Mouse (Mus musculus) adrenal gland, adult (tissue): ENCODE measurements at regions not wholly inside any gene's neighbourhood (a gene's known extent, or its start where the extent isn't known, plus 50 kb on each side); places are given as distances from the start of the nearest gene placed in this dataset.

Source experiments
- DNase-seq, 2 experiments: peaks; one replicate each; pipeline ENCODE4 v3.0.0; 2022 to 2023; ENCODE audit warnings: low spot score in 1 of 2; ENCODE audit not compliant: inconsistent age in 2 of 2

DNA sequence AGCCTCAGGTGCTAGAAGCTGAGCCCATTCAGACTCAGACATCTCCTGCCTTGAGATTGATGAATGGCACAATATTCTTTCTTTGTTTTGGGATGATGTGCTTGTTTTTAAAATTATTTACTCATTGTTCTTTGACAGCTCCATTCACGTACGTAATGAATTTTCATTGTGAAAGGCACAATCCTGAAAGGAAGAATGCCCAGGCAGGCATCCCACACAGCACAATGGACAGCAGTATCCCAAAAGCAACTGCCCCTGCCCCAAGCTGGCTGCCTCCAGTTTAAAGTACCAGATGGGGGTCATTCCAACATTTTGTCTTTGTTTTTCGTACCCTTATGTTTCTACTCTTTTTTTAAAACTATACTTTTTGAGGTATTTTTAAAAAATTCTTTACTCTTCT, 210.9 kb upstream of the St8sia2 start:
- no peak for DNase-seq

GRCm38 (mm10) chr7:74200661-74201060, 187.2 kb upstream of the St8sia2 start:
- no peak for DNase-seq

GRCm38 (mm10) chr7:74198796-74199195, 185.3 kb upstream of the St8sia2 start:
- no peak for DNase-seq

- DNase-seq, result peak; percentile 6 to 53
These were observed 171.2 kb upstream of the St8sia2 start for GRCm38 (mm10) chr7:74184661-74185060.

- no peak for DNase-seq
These were observed 160.7 kb upstream of the St8sia2 start for GRCm38 (mm10) chr7:74174206-74174605.

GRCm38 (mm10) chr7:74173230-74173612, 159.7 kb upstream of the St8sia2 start:
- DNase-seq, result no peak

GRCm38 (mm10) chr7:74172504-74173229, 159.2 kb upstream of the St8sia2 start:
- no peak for DNase-seq

- DNase-seq, result no peak
These were observed 138.1 kb upstream of the St8sia2 start for GRCm38 (mm10) chr7:74151590-74151989.

GRCm38 (mm10) chr7:74143236-74143635, 129.7 kb upstream of the St8sia2 start:
- DNase-seq, result no peak

GRCm38 (mm10) chr7:74138169-74138568, 124.7 kb upstream of the St8sia2 start:
- no peak for DNase-seq

DNA sequence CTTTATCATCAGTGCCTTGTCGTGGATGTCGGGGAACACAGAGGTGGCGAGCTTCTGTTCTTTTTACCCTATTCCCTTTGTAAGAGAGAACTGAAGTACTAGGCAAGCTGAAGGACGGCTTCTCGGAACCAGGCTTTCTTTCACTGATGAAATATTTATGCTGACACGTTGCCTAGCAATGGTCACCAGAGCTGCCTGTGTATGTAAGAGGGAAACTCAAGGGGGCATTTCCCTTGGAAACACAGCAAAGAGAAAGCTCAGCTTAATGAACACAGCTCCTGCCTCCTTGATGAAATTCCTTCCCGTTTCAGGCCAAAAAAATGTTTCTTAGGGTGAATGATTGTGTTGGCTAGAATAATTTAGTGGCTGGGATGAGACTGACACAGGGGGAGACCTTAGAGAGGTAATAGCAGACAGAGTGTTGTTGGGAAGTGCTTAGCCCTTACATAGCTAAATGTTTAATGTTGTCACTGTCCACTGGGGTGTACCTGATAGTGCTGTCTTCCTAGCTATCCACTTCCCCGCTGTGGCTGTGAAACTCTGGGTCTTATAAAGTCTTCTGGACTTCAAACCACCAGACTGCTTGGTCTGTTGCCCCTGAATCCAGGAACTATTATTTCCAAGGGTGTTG, 116.8 kb upstream of the St8sia2 start:
- DNase-seq, result no peak

- DNase-seq, result no peak
These were observed 98.6 kb upstream of the St8sia2 start for GRCm38 (mm10) chr7:74112071-74112470.

DNA sequence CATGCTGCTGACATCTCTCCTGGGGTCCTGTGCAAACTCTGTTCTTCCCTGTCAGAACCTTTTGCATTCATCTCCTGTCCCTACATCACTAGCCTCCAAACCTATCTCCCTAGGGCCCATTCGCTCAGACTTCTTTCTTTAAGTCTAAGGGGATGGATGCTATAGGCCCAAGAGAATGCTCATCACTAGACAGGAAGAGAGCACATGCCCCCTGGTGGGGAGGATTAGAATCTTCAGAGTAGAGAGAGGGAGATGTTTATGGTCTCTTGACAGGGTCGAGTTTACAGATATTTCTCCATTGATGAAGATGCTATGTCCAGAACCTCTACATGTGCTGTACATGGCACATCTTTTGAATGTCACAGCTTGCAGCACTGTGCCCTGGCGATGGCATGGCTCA, 94.9 kb upstream of the St8sia2 start:
- peak in 1 of 2 experiments; percentile 31 for DNase-seq

DNA sequence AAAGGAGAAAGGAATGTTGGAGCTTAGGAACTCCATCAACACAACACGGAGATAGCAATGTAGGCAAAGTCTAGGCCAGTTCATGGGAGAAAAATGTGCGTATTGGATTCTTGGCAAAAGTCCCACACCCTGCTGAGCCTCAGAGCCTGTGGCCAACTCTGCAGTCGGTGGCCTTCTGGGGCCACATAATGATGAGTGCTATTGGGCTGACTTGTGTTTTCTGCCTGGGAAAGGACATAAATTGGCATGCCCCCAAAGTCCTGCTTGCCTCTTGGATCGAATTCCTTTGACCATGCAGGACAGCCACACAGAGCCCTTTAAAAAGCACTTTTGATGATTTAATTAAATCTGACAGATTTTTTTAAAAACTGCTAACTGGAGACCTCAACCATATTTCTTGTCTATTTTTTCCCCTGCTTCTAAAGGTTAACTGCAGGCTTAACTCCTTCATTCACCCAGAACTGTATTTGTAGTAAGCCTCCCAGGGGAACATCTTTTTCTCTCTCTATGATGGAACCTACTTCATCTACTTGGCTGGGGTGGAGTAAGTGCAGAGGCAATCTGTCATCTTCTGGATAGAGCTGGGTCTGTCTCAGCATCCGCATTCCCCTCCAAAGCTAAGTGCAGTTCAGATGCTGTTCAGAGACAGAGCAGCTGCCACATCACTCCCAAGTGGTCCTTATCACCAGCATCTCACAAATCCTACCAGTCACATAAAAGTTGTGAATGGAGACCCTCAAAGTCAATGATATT, 93.9 kb upstream of the St8sia2 start:
- peak; percentile 26 to 58 for DNase-seq

GRCm38 (mm10) chr7:74091402-74092025, 78.0 kb upstream of the St8sia2 start:
- no peak for DNase-seq

- DNase-seq, result no peak
These were observed 67.4 kb upstream of the St8sia2 start for GRCm38 (mm10) chr7:74080846-74081235.

DNA sequence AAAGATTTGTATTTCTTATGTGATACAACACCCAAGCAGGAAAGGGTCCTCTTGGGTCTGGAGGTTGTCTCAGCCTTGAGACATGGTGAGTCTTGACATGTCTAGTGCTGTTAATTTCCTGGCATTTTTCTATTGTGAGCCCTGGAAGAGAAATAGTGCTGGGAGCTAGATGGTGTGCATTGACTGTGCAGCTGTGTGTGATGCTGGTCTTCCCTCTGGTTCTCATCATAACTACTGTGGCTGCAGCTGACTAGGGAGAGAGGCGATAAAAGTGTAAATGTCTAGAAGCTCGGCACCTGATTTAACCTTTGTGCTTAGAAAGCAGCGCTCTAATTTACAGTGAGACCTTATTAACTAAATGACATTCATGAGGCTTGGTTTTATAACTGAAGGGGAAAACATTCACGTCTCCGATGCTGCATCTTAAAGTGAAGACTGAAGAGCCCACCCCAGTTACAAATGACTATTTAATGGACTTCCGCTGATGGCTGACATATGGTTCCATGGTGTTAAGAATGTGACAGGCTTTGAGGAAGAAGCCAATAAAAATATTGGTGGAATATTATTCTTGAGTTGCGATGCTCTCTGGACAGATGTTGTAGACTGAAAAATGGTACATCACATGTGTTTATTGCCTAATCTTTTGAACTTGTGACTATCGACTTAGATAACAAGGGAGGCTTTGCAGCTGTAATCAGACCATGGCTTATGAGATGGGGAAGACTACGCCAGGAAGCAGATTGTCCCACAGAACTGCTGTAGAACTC, 66.8 kb upstream of the St8sia2 start:
- no peak for DNase-seq

GRCm38 (mm10) chr7:74072632-74073031, 59.1 kb upstream of the St8sia2 start:
- no peak for DNase-seq

DNA sequence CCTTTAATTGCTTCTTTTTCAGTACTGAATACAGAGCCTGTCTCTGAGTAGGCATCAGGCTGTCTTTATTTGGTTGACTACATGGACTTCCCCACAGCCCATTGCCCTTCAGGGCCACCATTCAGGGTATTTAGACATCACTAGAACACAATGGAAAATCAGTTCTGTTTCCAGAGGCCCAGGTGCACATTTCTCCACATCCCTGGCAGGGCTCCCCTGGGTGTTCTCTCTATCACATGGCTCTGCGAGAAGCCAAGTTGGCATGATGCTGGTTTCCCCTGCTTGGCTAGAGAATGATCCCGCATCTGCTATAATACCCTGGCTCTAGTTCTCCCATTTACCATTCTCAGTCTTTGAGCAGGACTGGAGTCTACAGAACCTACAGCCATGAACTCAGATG, 57.3 kb upstream of the St8sia2 start:
- no peak for DNase-seq

DNA sequence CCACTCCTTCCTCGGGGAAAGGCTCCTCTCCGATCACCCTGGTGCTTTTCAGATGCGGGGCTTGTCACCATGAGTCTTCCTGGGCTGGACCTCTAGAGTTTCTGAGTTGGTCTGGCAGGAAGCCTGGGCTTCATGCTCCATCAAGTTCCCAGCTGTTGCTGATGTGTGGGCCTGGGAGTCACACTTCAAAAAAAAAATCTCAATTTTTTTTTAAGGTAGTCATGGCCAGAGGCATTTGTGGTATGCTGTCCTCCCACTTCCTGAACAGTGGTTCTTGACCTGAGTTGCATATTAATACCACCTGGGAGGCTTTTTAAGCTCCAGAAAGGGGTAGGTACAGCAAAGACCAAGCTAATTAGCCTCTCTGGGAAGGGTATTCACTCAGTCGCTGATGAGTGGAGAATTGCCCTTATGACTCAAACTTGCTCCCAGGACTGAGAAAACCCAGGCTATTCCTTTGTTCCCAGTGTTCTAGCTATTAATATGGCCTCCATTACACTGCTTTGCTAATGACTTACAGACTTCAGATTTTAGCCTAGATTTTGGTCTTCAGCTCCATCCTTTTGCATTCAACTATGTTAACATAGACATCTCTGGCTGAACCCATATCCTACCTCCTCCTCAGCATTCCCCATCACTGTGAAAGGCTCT, 52.1 kb upstream of the St8sia2 start:
- DNase-seq, result no peak
